Mouse (Mus musculus) C2C12 (cell line): Measurements from ENCODE around the gene 4933428G20Rik. TPM values are rescaled to one million over a fixed set of nuclear protein-coding genes. Genes with fewer than 3 reads are reported as not detected.

Experiments
- H3K27me3 ChIP-seq: one replicate; pipeline ENCODE4 v1.6.1; 2011; ENCODE audit not compliant: control insufficient read depth, insufficient read depth, insufficient read length
- H3K36me3 ChIP-seq: one replicate; pipeline ENCODE4 v1.6.1; 2011; ENCODE audit not compliant: control insufficient read depth, insufficient read depth
- H3K4me3 ChIP-seq: one replicate; pipeline ENCODE4 v1.5.1; 2011; ENCODE audit warnings: mild to moderate bottlenecking, control low read depth; ENCODE audit not compliant: poor library complexity, insufficient read depth, severe bottlenecking
- H3K79me2 ChIP-seq: one replicate; pipeline ENCODE4 v1.6.1; 2011; ENCODE audit not compliant: control insufficient read depth, insufficient read depth
- H3K79me3 ChIP-seq: one replicate; pipeline ENCODE4 v1.6.1; 2011; ENCODE audit warnings: low read depth, control low read depth
- H3ac ChIP-seq: one replicate; pipeline ENCODE3; 2011; ENCODE audit warnings: low read depth; ENCODE audit not compliant: control insufficient read depth, insufficient read length
- CEBPB ChIP-seq: IDR thresholded peaks from one replicate; pipeline ENCODE4 v1.6.1; 2011; ENCODE audit warnings: low read depth, mild to moderate bottlenecking, control low read depth, moderate library complexity
- CTCF ChIP-seq: IDR thresholded peaks from one replicate; pipeline ENCODE4 v1.5.1; 2011; ENCODE audit not compliant: control insufficient read depth, insufficient read depth, insufficient read length
- FOSL1 ChIP-seq: IDR thresholded peaks from one replicate; pipeline ENCODE4 v1.8.0; 2011; ENCODE audit warnings: mild to moderate bottlenecking, low read length; ENCODE audit not compliant: poor library complexity, insufficient read depth, severe bottlenecking
- MAX ChIP-seq: IDR thresholded peaks from one replicate; pipeline ENCODE4 v1.6.1; 2011; ENCODE audit warnings: mild to moderate bottlenecking, control low read depth
- MYOD1 ChIP-seq: IDR thresholded peaks from one replicate; pipeline ENCODE4 v1.6.1; 2011; ENCODE audit warnings: low read depth; ENCODE audit not compliant: control insufficient read depth, insufficient read length
- MYOG ChIP-seq: IDR thresholded peaks from one replicate; pipeline ENCODE4 v1.6.1; 2011; ENCODE audit not compliant: control insufficient read depth, insufficient read length; ENCODE audit errors: extremely low read depth
- USF1 ChIP-seq: IDR thresholded peaks from one replicate; pipeline ENCODE4 v1.6.1; 2011; ENCODE audit warnings: low read depth, mild to moderate bottlenecking, control low read depth, moderate library complexity
- polyA plus RNA-seq: library from polyadenylated mRNA; unstranded; fragments of >200 nt; fragmentation: generic; extraction: Trizol; gene quantifications from one replicate; pipeline ENCODE4 v1.2.1, GENCODE M21; 2012; ENCODE audit warnings: missing spikeins

4933428G20Rik gene
- polyA plus RNA-seq, 1 experiment, result 0.34 TPM

DNA sequence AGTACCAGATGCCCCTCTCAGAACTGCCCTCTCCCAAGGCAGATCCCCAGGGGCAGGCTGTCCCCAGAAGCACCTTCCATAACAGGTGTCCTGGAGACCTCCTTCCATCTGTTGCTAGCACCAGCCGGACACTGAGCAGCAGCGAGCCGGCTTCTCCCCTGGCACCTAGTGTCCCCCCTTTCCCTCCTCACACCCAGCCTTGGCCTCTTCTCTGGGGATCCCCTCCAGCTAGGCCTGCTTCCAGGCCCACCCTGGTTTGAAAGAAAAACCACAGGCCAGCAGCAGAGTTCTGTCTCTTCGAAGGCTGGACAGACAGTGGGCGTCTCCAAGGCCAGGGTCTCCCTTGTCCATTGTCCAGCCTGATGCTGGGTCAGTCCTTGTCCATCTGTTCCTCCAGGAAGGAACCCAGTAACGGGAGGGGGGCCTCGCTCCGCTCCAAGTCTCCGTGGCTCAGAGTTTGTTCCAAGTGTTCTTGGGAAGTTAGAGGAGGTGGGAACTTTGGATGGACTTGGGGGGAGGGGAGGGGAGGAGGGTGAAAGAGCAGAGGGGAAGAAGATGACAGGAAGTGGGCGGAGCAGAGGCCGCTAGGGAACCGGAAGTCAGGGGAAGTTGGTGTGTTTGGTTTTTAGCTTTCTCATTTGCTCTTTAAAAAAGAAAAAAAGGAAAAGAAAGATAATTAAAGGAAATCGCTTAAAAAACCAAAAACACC, 11.7 kb upstream of the 4933428G20Rik start:
- H3K27me3 ChIP-seq, result peaks cover 17% of the 10 kb centered on the region
- no peaks in the 10 kb centered on the region for H3K79me3 ChIP-seq
- TF ChIP-seq USF1 (no peak), FOSL1 (no peak), CEBPB (no peak), MAX (no peak)
- no peaks in the 10 kb centered on the region for H3K36me3 ChIP-seq
- no peaks in the 10 kb centered on the region for H3K79me2 ChIP-seq
- H3K4me3 ChIP-seq, result no peak overlapping the region
- H3ac ChIP-seq, result no peak overlapping the region

- Histone ChIP-seq H3K4me3 (no peak overlapping the region), H3K27me3 (peaks cover 11% of the 10 kb centered on the region), H3K79me2 (no peaks in the 10 kb centered on the region), H3ac (no peak overlapping the region), H3K79me3 (no peaks in the 10 kb centered on the region), H3K36me3 (no peaks in the 10 kb centered on the region)
- TF ChIP-seq FOSL1, result no peak
- no peak for TF ChIP-seq USF1
- TF ChIP-seq CTCF, result peak; percentile 79
Observed at GRCm38 (mm10) chr11:97510966-97511660, 11.0 kb upstream of the 4933428G20Rik start.

- H3K79me3 ChIP-seq, result no peaks in the 10 kb centered on the region
- H3K36me3 ChIP-seq, result no peaks in the 10 kb centered on the region
- H3K4me3 ChIP-seq, result no peak overlapping the region
Observed at GRCm38 (mm10) chr11:97509715-97510485, 9.8 kb upstream of the 4933428G20Rik start.

DNA sequence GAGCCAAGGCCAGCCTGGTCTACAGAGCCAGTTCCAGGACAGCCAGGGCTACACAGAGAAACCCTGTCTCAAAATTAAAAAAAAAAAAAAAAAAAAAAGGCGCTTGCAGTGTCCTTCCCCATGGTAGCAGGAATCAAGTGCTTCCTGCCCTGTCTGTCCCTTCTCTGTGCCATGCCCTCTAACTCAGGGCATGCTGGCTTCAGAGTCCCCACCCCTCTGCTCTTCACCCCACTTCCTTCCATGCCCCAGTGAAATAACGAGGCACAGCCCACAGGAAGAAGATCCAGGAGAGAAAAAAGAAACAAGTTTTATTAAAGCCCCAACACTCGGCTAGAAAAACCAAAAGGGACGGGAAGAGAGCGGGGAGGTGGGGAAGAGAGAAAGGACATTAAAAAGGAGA, 8.9 kb upstream of the 4933428G20Rik start:
- Histone ChIP-seq H3K4me3 (no peak overlapping the region), H3K79me2 (no peaks in the 10 kb centered on the region), H3K27me3 (no peaks in the 10 kb centered on the region), H3K36me3 (no peaks in the 10 kb centered on the region), H3ac (no peak overlapping the region), H3K79me3 (no peaks in the 10 kb centered on the region)
- TF ChIP-seq MYOG (no peak), CTCF (no peak)

More at GRCm38 (mm10) chr11:97509715-97510485, 9.8 kb upstream of the 4933428G20Rik start:
- Histone ChIP-seq H3ac (no peak overlapping the region), H3K79me2 (no peaks in the 10 kb centered on the region), H3K27me3 (peaks cover 3% of the 10 kb centered on the region)
- TF ChIP-seq CEBPB (no peak), MYOG (no peak), FOSL1 (no peak), MAX (no peak), MYOD1 (no peak), CTCF (no peak)

DNA sequence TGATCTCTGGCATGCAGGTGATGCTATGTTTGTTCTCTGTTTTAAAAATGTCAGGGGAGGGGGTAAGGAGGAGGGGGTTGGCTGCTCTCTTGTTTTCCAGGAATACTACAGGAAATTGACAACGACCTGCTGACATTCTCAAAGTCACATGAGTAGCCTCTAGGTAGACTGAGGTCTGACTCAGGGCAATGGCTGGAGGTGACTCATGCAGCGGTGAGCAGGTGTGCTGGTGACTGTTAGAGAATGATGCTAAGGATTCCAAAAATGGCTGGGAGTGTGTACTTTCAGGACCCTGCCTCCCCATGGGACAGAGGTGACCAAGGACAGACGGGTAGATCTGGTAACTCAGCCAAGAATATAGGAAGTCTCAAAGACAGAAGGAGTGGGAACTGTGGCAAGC, 8.1 kb upstream of the 4933428G20Rik start:
- TF ChIP-seq CTCF, result no peak
- peak; percentile 57 for TF ChIP-seq MYOD1
- no peak overlapping the region for H3K4me3 ChIP-seq
- H3K79me3 ChIP-seq, result no peaks in the 10 kb centered on the region
- H3K36me3 ChIP-seq, result no peaks in the 10 kb centered on the region
- no peaks in the 10 kb centered on the region for H3K27me3 ChIP-seq
- no peak overlapping the region for H3ac ChIP-seq
- H3K79me2 ChIP-seq, result no peaks in the 10 kb centered on the region

GRCm38 (mm10) chr11:97506331-97506730, 6.2 kb upstream of the 4933428G20Rik start:
- Histone ChIP-seq H3K27me3 (no peaks in the 10 kb centered on the region), H3K4me3 (no peak overlapping the region), H3K36me3 (no peaks in the 10 kb centered on the region), H3ac (no peak overlapping the region), H3K79me2 (no peaks in the 10 kb centered on the region), H3K79me3 (no peaks in the 10 kb centered on the region)
- TF ChIP-seq FOSL1 (no peak), MAX (no peak), MYOD1 (no peak), MYOG (no peak), CTCF (no peak), USF1 (no peak), CEBPB (no peak)
